Mouse (Mus musculus) cerebellum, postnatal 10 days (tissue): ENCODE measurements around the gene Ezh1.

ENCODE experiments used
- DNase-seq, 2 experiments: peaks; one replicate each; pipeline ENCODE4 v3.0.0; 2021; ENCODE audit warnings: mixed read lengths in 2 of 2

Gene Ezh1

DNA sequence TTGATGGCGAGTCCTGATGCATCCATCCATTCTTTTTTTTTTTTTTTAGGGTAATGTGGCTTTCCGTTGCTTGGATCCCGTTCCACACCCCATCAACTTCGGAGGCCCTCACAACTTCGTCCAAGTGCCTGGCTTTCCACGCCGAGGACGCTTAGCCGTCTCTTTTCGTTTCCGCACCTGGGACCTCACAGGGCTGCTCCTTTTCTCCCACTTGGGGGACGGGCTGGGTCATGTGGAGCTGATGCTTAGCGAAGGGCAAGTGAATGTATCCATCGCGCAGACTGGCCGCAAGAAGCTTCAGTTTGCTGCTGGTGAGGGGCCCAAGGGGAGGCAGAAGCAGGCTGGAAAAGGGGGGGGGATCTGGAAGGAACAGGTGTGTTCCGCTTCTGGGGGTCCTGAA is 46.0 kb downstream of the Ezh1 start:
- peak in 1 of 2 experiments; percentile 33 for DNase-seq

DNA sequence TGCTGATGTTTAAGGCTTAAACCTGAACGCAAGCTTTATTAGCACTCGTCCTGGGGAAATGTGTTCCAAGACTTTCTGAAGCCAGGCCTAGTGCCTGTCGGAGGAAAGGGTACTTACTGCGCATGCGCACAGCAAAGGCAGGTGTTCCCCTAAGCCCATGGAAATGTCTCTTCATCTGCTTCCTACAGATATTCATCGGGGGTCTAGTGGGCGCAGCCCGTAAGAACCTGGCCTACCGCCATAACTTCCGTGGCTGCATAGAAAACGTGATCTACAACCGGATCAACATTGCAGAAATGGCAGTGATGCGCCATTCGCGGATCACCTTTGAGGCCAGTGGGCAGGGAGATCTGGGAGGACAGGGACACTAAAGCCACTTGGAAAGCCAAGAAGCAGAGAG is 47.0 kb downstream of the Ezh1 start:
- DNase-seq, result peak; percentile 67 to 68

- DNase-seq, result peak; percentile 60 to 62
These were observed 47.9 kb downstream of the Ezh1 start for GRCm38 (mm10) chr11:101178061-101179058.

GRCm38 (mm10) chr11:101176933-101177773 is 49.1 kb downstream of the Ezh1 start:
- peak; percentile 97 for DNase-seq

DNA sequence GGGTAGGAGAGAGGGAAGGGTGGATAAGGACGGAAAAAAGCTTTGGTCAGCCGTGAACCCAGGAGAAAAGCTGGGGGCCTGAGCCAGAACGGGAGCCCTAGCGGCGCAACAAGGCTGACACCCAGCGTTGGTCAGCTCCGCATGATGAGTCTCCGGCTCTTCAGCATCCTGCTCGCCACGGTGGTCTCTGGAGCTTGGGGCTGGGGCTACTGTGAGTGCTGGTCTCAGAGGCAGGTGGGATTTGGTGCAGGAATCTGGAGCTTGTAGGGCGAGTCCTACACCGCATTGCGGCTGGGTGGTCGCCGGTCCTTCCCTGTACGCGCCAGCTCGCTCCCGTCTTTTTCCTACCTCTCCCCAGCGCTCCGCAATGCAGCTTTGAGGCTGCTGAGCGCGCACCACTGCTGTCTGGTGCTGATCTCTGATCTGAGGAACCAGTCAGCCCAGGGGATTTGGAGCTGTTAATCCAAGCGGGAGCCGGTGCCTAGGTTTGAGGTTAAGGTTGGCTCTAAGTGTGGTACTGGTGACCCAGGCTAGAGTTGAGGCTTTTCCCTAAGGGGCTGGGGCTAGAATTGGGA is 50.1 kb downstream of the Ezh1 start:
- peak; percentile 82 to 86 for DNase-seq

DNA sequence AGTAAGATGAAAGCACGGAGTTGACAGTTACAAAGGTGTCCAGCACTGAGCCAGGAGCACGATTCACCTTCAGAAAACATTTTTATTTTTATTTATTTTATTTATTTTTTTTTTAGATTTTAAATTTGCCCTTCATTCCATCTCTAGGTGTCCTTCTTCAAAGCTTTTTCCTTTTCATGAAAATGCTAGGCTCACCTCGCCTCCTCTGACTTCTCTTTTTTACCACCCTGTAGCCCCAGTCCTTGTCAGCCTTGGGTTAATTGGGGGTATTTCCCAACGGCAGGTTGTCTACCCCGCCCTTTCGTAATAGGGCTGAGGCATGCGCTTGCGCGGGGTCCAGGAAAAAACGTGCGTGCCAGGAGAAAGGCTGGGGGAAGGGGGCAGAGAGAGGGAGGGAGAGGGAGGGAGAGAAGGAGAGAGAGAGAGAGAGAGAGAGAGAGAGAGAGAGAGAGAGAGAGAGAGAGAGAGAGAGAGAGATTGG is 50.6 kb downstream of the Ezh1 start:
- DNase-seq, result peak; percentile 86 to 90

- peak; percentile 61 to 72 for DNase-seq
These were observed 51.2 kb downstream of the Ezh1 start, which contains the start of gene Ccr10 for GRCm38 (mm10) chr11:101174851-101175628. Ccr10 (minus strand) TSS chr11:101175443.

GRCm38 (mm10) chr11:101174389-101174745 is 51.9 kb downstream of the Ezh1 start:
- no peak for DNase-seq

- DNase-seq, result peak; percentile 86 to 87
These were observed 52.5 kb downstream of the Ezh1 start for GRCm38 (mm10) chr11:101173631-101174388.

GRCm38 (mm10) chr11:101173112-101173511 is 53.2 kb downstream of the Ezh1 start:
- peak; percentile 78 to 82 for DNase-seq

- peak in 1 of 2 experiments; percentile 13 for DNase-seq
These were observed 53.8 kb downstream of the Ezh1 start for GRCm38 (mm10) chr11:101172434-101172815.

DNA sequence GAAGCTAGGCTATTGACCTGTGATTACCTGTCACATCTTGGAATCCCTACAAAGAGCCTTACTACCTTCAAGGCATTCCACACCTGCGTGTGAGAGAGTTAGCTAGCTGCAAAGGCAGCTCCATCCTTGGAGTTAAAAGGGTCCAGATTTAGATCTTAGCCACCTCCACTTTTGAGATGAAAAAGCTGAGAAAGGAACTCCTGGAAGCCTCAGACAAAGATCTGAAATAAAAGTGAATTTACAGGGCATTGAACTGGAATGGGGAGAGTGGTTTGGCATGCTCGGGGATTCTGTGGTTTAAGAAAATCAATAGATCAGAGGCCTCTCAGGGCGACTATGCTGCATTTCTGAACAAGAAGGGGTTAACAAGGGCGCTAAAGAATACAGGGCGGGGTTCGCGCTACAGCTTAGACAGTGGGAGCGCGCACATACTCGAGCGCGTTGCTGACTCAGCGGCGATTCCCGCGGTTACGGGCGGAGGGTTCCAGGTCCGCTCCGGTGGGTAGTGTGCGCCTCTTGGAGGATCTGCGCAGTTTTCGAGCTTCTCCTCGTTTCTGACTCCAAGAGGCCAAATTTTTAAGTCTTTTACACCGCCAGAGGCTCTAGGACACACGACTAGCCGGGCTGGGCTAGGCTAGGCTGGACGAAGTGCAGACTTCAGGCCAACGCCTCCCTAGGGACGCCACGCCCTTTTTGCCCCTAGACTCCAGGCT is 54.4 kb downstream of the Ezh1 start:
- DNase-seq, result peak; percentile 85 to 88

- DNase-seq, result peak; percentile 97 to 98
These were observed 55.3 kb downstream of the Ezh1 start, which contains the start of gene Plekhh3 for GRCm38 (mm10) chr11:101170811-101171610. Plekhh3 (minus strand) TSS chr11:101171351.

DNA sequence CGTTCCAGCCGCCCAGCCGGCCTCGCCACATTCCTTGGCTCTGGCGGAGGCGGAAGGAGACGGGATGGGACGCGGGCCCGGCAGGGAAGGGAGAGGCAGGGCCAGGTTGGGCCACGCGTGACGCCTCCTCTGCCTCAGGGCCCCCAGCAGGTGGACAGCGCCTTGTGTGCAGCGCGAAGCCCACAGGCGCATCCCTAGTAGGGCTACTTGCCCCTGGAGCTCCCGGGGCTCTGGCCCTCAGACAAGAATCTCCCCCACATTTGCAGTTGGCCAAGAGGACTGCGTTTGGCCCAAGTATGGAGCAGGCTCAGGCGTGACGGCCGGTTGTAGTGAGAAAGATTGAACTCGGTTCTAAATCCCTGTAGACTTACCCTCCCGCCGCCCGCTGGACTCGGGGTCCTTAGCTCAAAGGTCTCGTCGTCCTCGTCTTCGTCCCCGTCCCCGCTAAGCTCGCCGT is 55.9 kb downstream of the Ezh1 start, which contains the start of gene Cntnap1:
TSS of gene Cntnap1 (plus strand) at position 170 of the 457 bp plus-strand sequence.
- DNase-seq, result peak; percentile 75 to 76

DNA sequence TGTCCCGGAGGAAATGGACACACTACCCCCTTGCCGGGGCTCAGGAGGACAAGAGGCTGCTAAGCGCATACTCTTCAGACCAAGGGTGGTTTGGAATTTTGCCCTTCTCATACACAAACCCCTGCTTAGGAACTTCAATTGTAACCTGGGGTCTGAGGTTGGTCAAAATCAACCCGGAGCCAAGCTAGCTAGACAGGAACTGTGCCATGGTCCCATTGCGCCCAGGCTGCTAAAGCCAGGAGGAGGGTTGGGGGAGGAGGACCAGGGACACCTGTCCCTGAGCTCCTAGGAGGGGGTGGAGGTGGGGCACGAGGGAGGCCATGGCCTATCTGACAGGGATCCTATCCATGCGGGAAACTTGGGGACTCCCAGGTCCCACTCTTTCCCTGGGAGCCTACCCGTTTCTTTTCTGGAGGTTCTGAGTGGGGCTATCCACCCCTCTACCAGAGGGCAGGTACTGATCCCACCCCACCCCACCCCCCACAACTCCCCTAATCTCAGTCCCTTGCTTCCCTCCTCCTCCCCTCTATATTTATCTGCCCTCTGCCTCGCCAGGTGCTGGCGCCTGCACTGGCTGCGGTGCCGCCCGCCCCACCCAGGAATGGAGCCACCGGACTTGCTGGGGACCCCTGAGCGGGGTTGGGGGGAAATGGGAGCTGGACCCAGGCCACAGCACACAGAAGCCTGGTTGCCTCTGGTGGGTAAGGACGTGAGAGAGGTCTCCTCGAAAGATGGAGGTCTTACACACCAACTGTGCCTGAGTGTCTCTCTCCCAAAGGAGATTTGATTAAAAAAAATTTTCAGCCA is 56.8 kb downstream of the Ezh1 start:
- peak; percentile 60 for DNase-seq

DNA sequence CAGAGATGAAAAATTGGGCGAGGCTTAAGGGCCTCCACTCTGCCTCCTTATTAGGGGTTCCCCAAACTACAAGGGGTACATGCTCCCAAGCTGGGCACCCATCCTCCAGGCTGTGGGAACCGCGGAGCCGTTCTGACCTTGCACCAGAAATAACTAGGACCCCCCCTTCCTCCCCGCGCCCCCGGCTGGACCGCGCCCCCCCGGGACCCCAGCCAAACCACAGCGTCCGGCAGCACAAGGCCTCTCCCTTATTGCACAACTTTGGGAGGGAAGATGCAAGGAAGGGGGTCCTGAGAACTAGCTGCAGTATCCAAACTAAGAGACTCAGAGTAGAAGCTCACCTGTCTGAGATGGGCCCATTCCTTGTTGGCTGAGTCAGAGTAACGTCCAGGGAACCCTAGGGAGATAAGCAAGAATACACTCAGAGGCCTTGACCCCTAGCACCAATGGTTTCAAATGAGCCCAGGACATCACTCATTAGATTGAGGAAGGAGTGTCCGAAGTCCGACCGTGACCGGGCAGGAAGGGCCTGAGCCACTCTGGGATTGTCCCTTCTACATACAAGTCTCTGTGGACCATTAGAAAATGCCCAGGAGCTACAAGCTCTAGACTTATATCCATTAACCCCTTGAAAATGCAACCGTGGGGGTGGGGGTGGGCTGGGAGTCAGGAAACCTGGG is 57.8 kb downstream of the Ezh1 start:
- DNase-seq, result peak; percentile 34 to 45

GRCm38 (mm10) chr11:101167963-101168300 is 58.3 kb downstream of the Ezh1 start:
- DNase-seq, result no peak
